Mouse (Mus musculus): Measurements from ENCODE around the gene Popdc2. TPM values are rescaled to one million over a fixed set of nuclear protein-coding genes. Genes with fewer than 3 reads are reported as not detected.
A peak's percentile ranks its signal among the peaks of the same experiment; 100 is the strongest.

Gene Popdc2
- polyA plus RNA-seq, 1 experiment from 2014 or later = 0.71 TPM

DNA sequence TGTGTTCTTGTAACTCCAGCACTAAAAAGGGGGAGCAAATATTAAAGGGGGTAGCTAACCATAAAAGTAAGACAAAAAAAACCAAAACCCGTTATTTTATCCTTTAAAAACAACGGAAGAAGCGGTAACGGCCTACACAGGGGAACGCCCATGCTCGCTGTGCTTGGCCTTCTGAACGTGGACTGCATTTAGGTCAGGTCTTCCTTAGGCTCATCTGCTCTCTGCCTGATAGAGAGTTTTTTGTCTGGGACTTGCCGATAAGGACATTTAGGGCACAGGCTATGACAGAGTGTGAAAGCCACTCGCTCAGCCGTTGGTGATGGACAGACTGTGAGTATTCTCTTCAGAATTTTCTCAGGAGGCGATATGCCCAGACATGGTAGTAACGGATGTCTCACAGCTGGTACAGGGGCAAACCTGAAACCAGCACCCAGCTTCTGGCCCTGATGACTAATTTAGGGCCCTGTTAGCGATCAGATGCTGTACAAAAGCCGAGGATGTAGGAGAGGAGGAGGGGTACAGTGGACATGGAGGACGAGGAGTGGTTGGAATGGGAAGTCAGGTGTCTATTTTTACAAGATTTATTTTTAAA, 9.8 kb downstream of the Popdc2 start:
- Histone ChIP-seq H3K9ac (replicated peaks; ENCODE audit: low read depth, low read length) (no peak overlapping the region), H3K4me1 (ENCODE audit: control insufficient read depth, insufficient read depth, low read length) (no peaks in the 10 kb centered on the region; the same call in 1 of the 2 replicates), H3K9me3 (ENCODE audit: control insufficient read depth, low read length) (no peaks in the 10 kb centered on the region), H3K27ac (ENCODE audit: low read depth, low read length) (no peak overlapping the region), H3K4me2 (ENCODE audit: low read depth, low read length) (no peak overlapping the region), H3K27me3 (ENCODE audit: control insufficient read depth, insufficient read depth, low read length) (no peaks in the 10 kb centered on the region), H3K4me3 (ENCODE audit: low read depth, low read length) (no peak overlapping the region), H3K36me3 (ENCODE audit: control insufficient read depth, insufficient read depth, low read length) (no peaks in the 10 kb centered on the region)
- ATAC-seq (ENCODE audit: low read depth) = no peak
- 91% methylated on average over 15 of the region's 15 CpGs for WGBS

DNA sequence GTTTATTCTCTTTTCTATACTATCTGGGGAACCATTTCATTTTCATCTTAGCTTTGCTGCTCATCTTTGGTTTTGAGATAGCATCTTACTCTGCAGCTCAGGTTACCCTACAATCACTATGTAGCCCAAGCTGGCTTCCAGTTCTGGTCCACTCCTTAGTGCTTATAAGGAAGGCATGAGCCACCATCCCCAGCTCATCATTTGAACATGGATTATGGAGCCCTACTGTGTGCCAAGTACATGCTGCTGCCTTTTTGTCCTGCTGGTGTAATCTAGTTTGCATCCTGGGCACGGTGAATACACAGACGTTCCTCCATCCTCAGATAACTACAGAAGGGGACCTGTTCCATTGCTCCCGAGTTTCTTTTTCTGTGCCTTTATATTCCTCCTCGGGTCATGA, 10.9 kb downstream of the Popdc2 start:
- Histone ChIP-seq H3K36me3 (ENCODE audit: control insufficient read depth, insufficient read depth, low read length) (no peaks in the 10 kb centered on the region), H3K27me3 (ENCODE audit: control insufficient read depth, insufficient read depth, low read length) (no peaks in the 10 kb centered on the region), H3K9me3 (ENCODE audit: control insufficient read depth, low read length) (no peaks in the 10 kb centered on the region), H3K27ac (ENCODE audit: low read depth, low read length) (no peak overlapping the region), H3K9ac (replicated peaks; ENCODE audit: low read depth, low read length) (no peak overlapping the region), H3K4me1 (ENCODE audit: control insufficient read depth, insufficient read depth, low read length) (no peaks in the 10 kb centered on the region; the same call in 1 of the 2 replicates), H3K4me3 (ENCODE audit: low read depth, low read length) (no peak overlapping the region), H3K4me2 (ENCODE audit: low read depth, low read length) (no peak overlapping the region)
- ATAC-seq (ENCODE audit: low read depth) = no peak
- WGBS = 91% methylated on average over 4 of the region's 4 CpGs

DNA sequence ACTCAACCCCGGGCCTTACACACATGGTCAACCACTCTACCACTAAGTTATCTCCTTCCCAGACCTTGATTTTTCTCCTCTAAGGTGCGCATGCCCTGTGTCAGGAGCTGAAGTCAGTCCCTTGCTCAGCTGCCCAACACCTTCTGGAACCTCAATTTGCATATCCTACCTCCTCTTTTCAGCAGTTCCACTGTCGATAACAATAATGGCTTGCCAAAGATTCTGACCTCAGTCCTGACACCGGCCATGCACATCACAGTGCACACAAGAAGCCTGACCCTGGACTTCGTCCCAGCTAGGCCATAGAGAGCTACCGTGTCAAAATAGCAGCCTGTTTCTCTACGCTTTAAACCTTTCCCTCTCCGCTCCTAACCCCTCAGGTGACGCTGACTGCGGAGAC, 11.4 kb downstream of the Popdc2 start:
- ATAC-seq (ENCODE audit: low read depth) = no peak
- Histone ChIP-seq H3K27ac (ENCODE audit: low read depth, low read length) (no peak overlapping the region), H3K4me1 (ENCODE audit: control insufficient read depth, insufficient read depth, low read length) (no peaks in the 10 kb centered on the region; the same call in 1 of the 2 replicates), H3K27me3 (ENCODE audit: control insufficient read depth, insufficient read depth, low read length) (no peaks in the 10 kb centered on the region), H3K4me2 (ENCODE audit: low read depth, low read length) (no peak overlapping the region), H3K9me3 (ENCODE audit: control insufficient read depth, low read length) (no peaks in the 10 kb centered on the region), H3K36me3 (ENCODE audit: control insufficient read depth, insufficient read depth, low read length) (no peaks in the 10 kb centered on the region), H3K9ac (replicated peaks; ENCODE audit: low read depth, low read length) (no peak overlapping the region), H3K4me3 (ENCODE audit: low read depth, low read length) (no peak overlapping the region)
- whole genome bisulfite sequencing = 85% methylated on average over 10 of the region's 10 CpGs

DNA sequence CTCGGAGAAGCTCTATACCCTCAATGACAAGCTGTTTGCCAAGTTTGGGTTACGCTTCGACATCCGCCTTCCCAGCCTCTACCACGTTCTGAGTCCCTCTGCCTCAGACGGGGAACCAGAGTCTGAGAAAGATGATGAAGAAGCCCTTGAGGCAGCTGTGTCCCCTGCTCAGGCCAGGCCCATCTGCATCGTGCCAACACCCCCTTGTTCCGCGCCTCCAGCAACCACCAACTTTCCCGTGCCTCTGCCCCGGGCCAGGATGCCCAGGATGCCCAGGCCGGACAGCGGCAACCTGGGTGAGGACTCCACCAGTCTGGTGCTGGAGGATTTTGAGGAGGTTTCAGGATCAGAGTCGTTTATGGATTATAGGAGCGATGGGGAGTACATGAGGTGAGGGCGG, 11.9 kb downstream of the Popdc2 start:
- ATAC-seq (ENCODE audit: low read depth) = no peak
- H3K9ac ChIP-seq (replicated peaks; ENCODE audit: low read depth, low read length) = no peak overlapping the region
- no peaks in the 10 kb centered on the region for H3K27me3 ChIP-seq (ENCODE audit: control insufficient read depth, insufficient read depth, low read length)
- no peak overlapping the region for H3K4me2 ChIP-seq (ENCODE audit: low read depth, low read length)
- no peaks in the 10 kb centered on the region for H3K36me3 ChIP-seq (ENCODE audit: control insufficient read depth, insufficient read depth, low read length)
- no peaks in the 10 kb centered on the region; the same call in 1 of the 2 replicates for H3K4me1 ChIP-seq (ENCODE audit: control insufficient read depth, insufficient read depth, low read length)
- 88% methylated on average over 16 of the region's 16 CpGs for WGBS
- no peak overlapping the region for H3K4me3 ChIP-seq (ENCODE audit: low read depth, low read length)
- no peaks in the 10 kb centered on the region for H3K9me3 ChIP-seq (ENCODE audit: control insufficient read depth, low read length)
- no peak overlapping the region for H3K27ac ChIP-seq (ENCODE audit: low read depth, low read length)

DNA sequence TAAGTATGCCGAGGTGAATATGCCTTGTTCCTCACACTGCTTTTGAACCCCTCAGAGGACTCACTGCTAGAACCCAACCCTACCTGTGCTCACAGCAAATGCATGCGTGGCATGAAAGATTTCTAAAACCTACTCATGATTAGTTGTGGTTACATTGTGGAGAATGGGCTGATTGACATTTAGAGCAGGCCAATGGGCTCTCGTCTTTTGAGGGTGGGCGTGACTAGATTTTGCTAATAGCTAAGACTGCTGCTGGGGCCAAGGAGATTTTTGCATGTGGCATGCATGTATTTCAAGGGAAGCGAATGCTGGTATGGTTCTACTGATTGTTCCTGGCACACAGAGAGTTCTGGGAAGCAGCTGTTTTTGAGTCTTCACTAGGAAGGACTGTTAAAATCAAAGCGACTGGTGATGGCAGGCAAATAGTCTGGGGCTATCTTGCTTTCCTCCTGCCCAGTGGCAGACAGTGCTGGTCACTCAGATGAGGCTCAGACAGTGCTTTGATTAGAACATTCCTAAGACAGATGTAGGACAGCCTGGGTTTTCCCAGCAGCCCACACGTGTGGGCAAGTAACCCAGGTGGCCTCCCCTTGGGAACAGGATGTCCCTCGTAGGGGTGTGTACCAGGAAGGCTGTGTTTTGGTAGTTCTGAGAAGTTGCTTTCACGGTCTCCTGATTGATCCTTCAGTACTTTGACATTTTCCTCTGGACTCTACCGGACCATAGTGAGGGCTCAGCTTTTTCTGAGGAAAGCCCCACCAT, 12.6 kb downstream of the Popdc2 start:
- ATAC-seq (ENCODE audit: low read depth) = no peak
- 84% methylated on average over 10 of the region's 10 CpGs for WGBS
- H3K9ac ChIP-seq (replicated peaks; ENCODE audit: low read depth, low read length) = no peak overlapping the region
- H3K4me2 ChIP-seq (ENCODE audit: low read depth, low read length) = no peak overlapping the region
- H3K27me3 ChIP-seq (ENCODE audit: control insufficient read depth, insufficient read depth, low read length) = no peaks in the 10 kb centered on the region
- H3K27ac ChIP-seq (ENCODE audit: low read depth, low read length) = no peak overlapping the region
- no peaks in the 10 kb centered on the region for H3K9me3 ChIP-seq (ENCODE audit: control insufficient read depth, low read length)
- H3K4me1 ChIP-seq (ENCODE audit: control insufficient read depth, insufficient read depth, low read length) = no peaks in the 10 kb centered on the region; the same call in 1 of the 2 replicates
- no peaks in the 10 kb centered on the region for H3K36me3 ChIP-seq (ENCODE audit: control insufficient read depth, insufficient read depth, low read length)
- H3K4me3 ChIP-seq (ENCODE audit: low read depth, low read length) = no peak overlapping the region

DNA sequence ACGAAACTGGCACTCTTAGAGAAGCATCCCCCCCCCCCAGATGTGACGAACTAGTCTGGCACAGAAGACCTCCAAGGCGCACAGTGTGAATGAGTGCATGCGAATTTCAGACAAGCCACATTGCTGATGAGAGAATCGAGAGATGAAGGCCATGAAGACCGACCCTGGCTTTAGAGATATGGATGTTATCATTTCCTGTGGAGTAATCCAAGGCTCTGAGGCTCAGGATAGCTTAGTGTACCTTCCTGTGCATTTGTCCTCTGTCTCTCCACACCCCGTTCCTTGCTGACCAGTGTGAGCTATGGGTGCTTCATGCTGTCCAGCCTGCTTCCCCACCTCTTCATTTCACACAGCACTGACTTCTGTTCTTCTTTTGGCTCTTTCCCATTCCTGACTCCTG, 13.2 kb downstream of the Popdc2 start:
- Histone ChIP-seq H3K27me3 (ENCODE audit: control insufficient read depth, insufficient read depth, low read length) (no peaks in the 10 kb centered on the region), H3K4me3 (ENCODE audit: low read depth, low read length) (no peak overlapping the region), H3K36me3 (ENCODE audit: control insufficient read depth, insufficient read depth, low read length) (no peaks in the 10 kb centered on the region), H3K4me1 (ENCODE audit: control insufficient read depth, insufficient read depth, low read length) (no peaks in the 10 kb centered on the region; the same call in 1 of the 2 replicates), H3K9ac (replicated peaks; ENCODE audit: low read depth, low read length) (no peak overlapping the region), H3K4me2 (ENCODE audit: low read depth, low read length) (no peak overlapping the region), H3K9me3 (ENCODE audit: control insufficient read depth, low read length) (no peaks in the 10 kb centered on the region), H3K27ac (ENCODE audit: low read depth, low read length) (no peak overlapping the region)
- no peak for ATAC-seq (ENCODE audit: low read depth)
- WGBS = 88% methylated on average over 7 of the region's 7 CpGs

DNA sequence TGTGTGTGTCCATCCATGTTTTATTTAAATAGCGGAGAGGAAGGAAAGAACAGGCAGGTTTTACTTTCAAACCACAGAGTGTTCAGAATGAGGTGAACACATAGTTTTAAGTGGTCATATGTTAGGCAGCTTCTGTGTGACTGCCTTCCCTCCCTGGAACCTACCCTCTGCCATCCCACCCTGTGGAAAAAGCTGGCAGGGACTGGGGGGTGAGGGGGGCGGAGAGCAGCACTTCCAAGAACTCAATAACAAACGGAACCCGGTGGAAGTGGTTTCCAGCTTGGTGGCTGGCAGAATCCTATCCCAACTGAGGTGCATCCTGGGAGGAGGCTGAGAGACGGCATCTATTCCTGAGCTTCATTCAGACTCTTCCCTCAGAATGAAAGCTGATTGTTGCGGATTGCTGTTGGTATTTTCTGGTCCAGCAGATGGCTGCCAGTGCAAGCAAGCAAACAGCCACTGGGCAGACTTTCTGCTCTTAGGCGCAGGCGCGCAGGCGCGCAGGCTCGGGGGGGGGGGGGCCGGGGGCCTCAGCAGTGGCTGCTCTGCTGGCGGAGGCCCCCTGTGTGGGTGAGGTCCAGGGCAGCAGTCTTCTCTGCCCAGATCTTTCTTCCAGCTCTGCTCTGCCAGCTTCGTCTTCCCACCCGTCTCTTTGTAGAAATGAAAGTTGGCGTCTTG, 14.3 kb downstream of the Popdc2 start:
- peak overlapping the region; percentile 44; the same call in 1 of the 2 replicates for H3K9ac ChIP-seq (replicated peaks; ENCODE audit: low read depth, low read length)
- peak overlapping the region; percentile 71 for H3K27ac ChIP-seq (ENCODE audit: low read depth, low read length)
- H3K4me1 ChIP-seq (ENCODE audit: control insufficient read depth, insufficient read depth, low read length) = no peaks in the 10 kb centered on the region; the same call in 1 of the 2 replicates
- no peaks in the 10 kb centered on the region for H3K9me3 ChIP-seq (ENCODE audit: control insufficient read depth, low read length)
- H3K27me3 ChIP-seq (ENCODE audit: control insufficient read depth, insufficient read depth, low read length) = no peaks in the 10 kb centered on the region
- H3K4me3 ChIP-seq (ENCODE audit: low read depth, low read length) = peak overlapping the region; percentile 9; the same call in 1 of the 2 replicates
- peak; percentile 93 for ATAC-seq (ENCODE audit: low read depth)
- WGBS = 33% methylated on average over 17 of the region's 17 CpGs
- peak overlapping the region; percentile 41 for H3K4me2 ChIP-seq (ENCODE audit: low read depth, low read length)
- no peaks in the 10 kb centered on the region for H3K36me3 ChIP-seq (ENCODE audit: control insufficient read depth, insufficient read depth, low read length)

DNA sequence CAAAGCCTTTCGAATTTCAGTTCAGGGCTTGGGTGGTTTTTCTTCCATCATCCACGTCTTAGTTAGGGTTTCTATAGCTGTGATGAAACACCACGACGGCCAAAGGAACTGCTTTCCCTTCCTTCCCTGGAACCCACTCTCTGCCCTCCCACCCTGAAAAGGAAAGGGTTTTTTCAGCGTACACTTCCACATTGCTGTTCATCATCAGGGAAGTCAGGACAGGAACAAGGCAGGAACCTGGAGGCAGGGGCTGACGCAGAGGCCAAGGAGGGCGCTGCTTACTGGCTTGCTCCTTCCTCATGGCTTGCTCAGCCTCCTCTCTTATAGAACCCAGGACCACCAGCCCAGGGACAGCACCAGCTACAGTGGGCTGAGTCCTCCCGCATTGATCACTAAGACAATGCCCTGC, 14.8 kb downstream of the Popdc2 start:
- Histone ChIP-seq H3K27me3 (ENCODE audit: control insufficient read depth, insufficient read depth, low read length) (no peaks in the 10 kb centered on the region), H3K9ac (replicated peaks; ENCODE audit: low read depth, low read length) (peak overlapping the region; percentile 44; the same call in 1 of the 2 replicates), H3K4me3 (ENCODE audit: low read depth, low read length) (peak overlapping the region; percentile 9; the same call in 1 of the 2 replicates), H3K9me3 (ENCODE audit: control insufficient read depth, low read length) (no peaks in the 10 kb centered on the region), H3K36me3 (ENCODE audit: control insufficient read depth, insufficient read depth, low read length) (no peaks in the 10 kb centered on the region), H3K4me2 (ENCODE audit: low read depth, low read length) (peak overlapping the region; percentile 41), H3K4me1 (ENCODE audit: control insufficient read depth, insufficient read depth, low read length) (no peaks in the 10 kb centered on the region; the same call in 1 of the 2 replicates), H3K27ac (ENCODE audit: low read depth, low read length) (peak overlapping the region; percentile 71; the same call in 1 of the 2 replicates)
- WGBS = 60% methylated on average over 8 of the region's 8 CpGs
- peak; percentile 62 for ATAC-seq (ENCODE audit: low read depth)

DNA sequence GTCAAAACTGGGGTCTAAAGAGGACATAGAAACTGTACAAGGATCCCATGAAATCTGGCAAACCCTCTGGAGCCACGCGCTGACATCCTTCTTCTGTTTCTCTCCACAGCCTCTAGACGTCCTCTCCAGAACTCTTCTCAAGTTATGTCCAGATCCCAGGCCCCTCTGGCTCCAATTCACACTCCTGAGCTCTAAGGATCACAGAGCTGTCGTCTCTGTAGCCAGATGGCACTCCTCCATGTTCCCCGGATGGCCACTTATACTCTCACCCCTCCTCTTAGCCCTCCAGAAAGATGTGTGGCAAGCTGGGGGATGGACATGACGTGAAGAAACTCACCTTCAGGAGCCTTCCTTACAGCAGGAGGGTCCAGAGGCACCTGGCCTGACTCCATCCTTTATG, 15.5 kb downstream of the Popdc2 start:
- H3K9ac ChIP-seq (replicated peaks; ENCODE audit: low read depth, low read length) = no peak overlapping the region
- H3K36me3 ChIP-seq (ENCODE audit: control insufficient read depth, insufficient read depth, low read length) = no peaks in the 10 kb centered on the region
- H3K4me3 ChIP-seq (ENCODE audit: low read depth, low read length) = no peak overlapping the region
- H3K27me3 ChIP-seq (ENCODE audit: control insufficient read depth, insufficient read depth, low read length) = no peaks in the 10 kb centered on the region
- H3K4me1 ChIP-seq (ENCODE audit: control insufficient read depth, insufficient read depth, low read length) = no peaks in the 10 kb centered on the region; the same call in 1 of the 2 replicates
- WGBS = 82% methylated on average over 6 of the region's 6 CpGs
- no peak overlapping the region for H3K4me2 ChIP-seq (ENCODE audit: low read depth, low read length)
- H3K27ac ChIP-seq (ENCODE audit: low read depth, low read length) = no peak overlapping the region
- no peak for ATAC-seq (ENCODE audit: low read depth)
- H3K9me3 ChIP-seq (ENCODE audit: control insufficient read depth, low read length) = no peaks in the 10 kb centered on the region
